Mouse (Mus musculus) hindbrain, postnatal 0 days (tissue): ENCODE results near the gene Sdhb. TPM values are rescaled to one million over a fixed set of nuclear protein-coding genes. Genes with fewer than 3 reads are reported as not detected.
A peak's percentile ranks its signal among the peaks of the same experiment; 100 is the strongest.

Source experiments
- ATAC-seq: fragments of 200-750 bp; cut with Nextera tagmentation; 2 replicates; pipeline ENCODE4 v1.8.0; 2017; ENCODE audit warnings: mild to moderate bottlenecking, moderate TSS enrichment, moderate library complexity
- DNase-seq: peaks from one replicate; pipeline ENCODE4 v3.0.0-alpha.2; 2015; ENCODE audit warnings: low spot score
- H3K27ac ChIP-seq: fragments of 300-500 bp; sonication (generic); 2 replicates; pipeline ENCODE4 v1.5.1; 2014; ENCODE audit warnings: mild to moderate bottlenecking
- H3K27me3 ChIP-seq: fragments of 300-500 bp; sonication (generic); 2 replicates; pipeline ENCODE4 v1.6.1; 2014; ENCODE audit warnings: low read length, mixed read lengths; ENCODE audit not compliant: insufficient read depth
- H3K36me3 ChIP-seq: fragments of 300-500 bp; sonication (generic); 2 replicates; pipeline ENCODE4 v1.6.1; 2014; ENCODE audit warnings: low read length, mixed read lengths; ENCODE audit not compliant: insufficient read depth
- H3K4me1 ChIP-seq: fragments of 300-500 bp; sonication (generic); 2 replicates; pipeline ENCODE4 v1.6.1; 2014; ENCODE audit warnings: antibody characterized with exemption, low read length, mixed read lengths; ENCODE audit not compliant: insufficient read depth
- H3K4me2 ChIP-seq: fragments of 300-500 bp; sonication (generic); 2 replicates; pipeline ENCODE4 v1.6.1; 2014; ENCODE audit warnings: low read depth, mild to moderate bottlenecking, low read length, moderate library complexity, mixed read lengths
- H3K4me3 ChIP-seq: fragments of 300-500 bp; sonication (generic); 2 replicates; pipeline ENCODE4 v1.5.1; 2014; ENCODE audit warnings: low read length
- H3K9ac ChIP-seq: fragments of 300-500 bp; sonication (generic); replicated peaks from 2 replicates; pipeline ENCODE4 v1.6.1; 2014; ENCODE audit warnings: mild to moderate bottlenecking, low read length, moderate library complexity, mixed read lengths
- H3K9me3 ChIP-seq: fragments of 300-500 bp; sonication (generic); 2 replicates; pipeline ENCODE4 v1.6.1; 2016; ENCODE audit warnings: low read length, mixed read lengths
- CTCF ChIP-seq: IDR thresholded peaks from 2 replicates; pipeline ENCODE4 v1.5.1; 2016; ENCODE audit warnings: antibody characterized with exemption, control low read depth, low read depth
- WGBS: fragments of 180-500 bp; shearing (Covaris S2); extraction: QIAGEN DNeasy Blood & Tissue Kit; methylation state at CpG from one replicate; pipeline ENCODE4 v1.1.7; 2014; 5-methylcytosine and 5-hydroxymethylcytosine counted together
- polyA plus RNA-seq: library from polyadenylated mRNA; unstranded; fragments of >200 nt; fragmentation: Nextera tagmentation; extraction: Ambion mirVana; gene quantifications from 2 replicates; pipeline ENCODE4 v1.2.1, GENCODE M21; 2015
- total RNA-seq: library from RNA; depleted of rRNA; stranded (reverse); fragments of >200 nt; gene quantifications from 2 replicates; pipeline ENCODE4 v1.2.3, GENCODE M21; 2014; rRNA removed

Sdhb gene
- total RNA-seq (176 and 217 TPM in 2 replicates), polyA plus RNA-seq (583 and 596 TPM in 2 replicates)

DNA sequence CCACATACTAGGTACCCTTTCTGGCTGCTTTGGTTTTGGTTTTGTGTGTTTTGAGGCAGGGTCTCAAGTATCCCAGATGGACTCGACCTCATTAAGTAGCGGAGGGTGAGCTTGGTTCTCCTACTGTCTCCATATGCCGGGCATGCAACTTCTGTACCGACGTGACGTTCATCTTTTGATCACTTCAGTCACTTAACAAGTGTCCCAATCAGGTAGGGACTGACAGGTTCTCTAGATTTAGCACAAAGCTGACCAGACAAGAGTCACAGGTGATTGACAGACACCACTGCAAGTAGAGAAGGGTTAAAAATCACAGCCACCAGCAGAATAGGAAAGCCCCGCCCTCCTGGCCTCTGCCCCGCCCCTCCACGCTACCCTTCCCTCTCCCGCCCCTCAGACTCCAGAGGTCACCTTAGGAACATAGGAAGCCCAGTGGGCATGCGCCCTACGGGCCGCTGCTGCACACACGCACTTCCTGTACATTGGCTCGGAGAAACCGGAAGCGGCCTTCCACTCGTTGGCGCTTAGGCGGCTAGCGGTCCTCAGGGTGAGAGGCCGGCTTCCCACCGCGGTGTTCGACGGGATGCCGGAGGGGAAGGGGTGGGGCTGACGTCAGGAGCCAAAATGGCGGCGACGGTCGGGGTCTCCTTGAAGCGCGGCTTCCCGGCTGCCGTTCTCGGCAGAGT, at the start of gene Sdhb:
Gene Sdhb (plus strand): TSS at position 423 of the 686 bp plus-strand sequence.
- H3K27ac ChIP-seq = peak within 1 kb of the TSS; percentile 95
- TF ChIP-seq CTCF = no peak
- no peaks in the 10 kb centered on the region for H3K27me3 ChIP-seq
- H3K4me1 ChIP-seq = peaks cover 18% of the 10 kb centered on the region
- H3K9me3 ChIP-seq = no peaks in the 10 kb centered on the region
- DNase-seq (peak; percentile 99), ATAC-seq (peak; percentile 95)
- no peaks in the 10 kb centered on the region for H3K36me3 ChIP-seq
- peak within 1 kb of the TSS; percentile 92 for H3K4me2 ChIP-seq
- H3K4me3 ChIP-seq = peak within 1 kb of the TSS; percentile 99
- peak within 1 kb of the TSS; percentile 98 for H3K9ac ChIP-seq
- 3% methylated on average over 36 of the region's 37 CpGs for WGBS

DNA sequence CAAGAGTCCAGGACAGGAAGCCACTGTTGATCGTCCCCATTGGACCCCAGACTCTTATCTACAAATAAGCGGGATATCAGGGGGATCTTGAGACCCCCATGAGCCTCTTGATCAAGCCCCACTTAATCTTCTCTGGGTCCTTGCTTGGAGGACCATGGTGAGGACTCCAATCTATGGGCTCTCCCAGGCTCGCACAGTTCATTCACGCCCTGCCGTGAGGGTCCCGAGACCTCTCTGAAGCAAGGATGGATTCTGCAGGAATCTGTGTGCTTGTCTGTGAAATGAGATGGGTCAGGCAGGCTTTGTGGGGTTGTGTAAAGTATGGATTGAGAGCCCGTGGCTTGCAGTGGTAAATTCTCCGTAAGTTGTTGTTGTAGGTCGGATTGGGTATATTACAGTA, 49.6 kb upstream of the Sdhb start:
- no peak for DNase-seq
- Histone ChIP-seq H3K4me1 (no peaks in the 10 kb centered on the region), H3K4me3 (no peak overlapping the region), H3K27me3 (no peaks in the 10 kb centered on the region), H3K36me3 (no peaks in the 10 kb centered on the region), H3K27ac (no peak overlapping the region), H3K4me2 (no peak overlapping the region), H3K9me3 (no peaks in the 10 kb centered on the region), H3K9ac (no peak overlapping the region)
- 93% methylated on average over 9 of the region's 9 CpGs for WGBS
- no peak for ATAC-seq
- no peak for TF ChIP-seq CTCF

DNA sequence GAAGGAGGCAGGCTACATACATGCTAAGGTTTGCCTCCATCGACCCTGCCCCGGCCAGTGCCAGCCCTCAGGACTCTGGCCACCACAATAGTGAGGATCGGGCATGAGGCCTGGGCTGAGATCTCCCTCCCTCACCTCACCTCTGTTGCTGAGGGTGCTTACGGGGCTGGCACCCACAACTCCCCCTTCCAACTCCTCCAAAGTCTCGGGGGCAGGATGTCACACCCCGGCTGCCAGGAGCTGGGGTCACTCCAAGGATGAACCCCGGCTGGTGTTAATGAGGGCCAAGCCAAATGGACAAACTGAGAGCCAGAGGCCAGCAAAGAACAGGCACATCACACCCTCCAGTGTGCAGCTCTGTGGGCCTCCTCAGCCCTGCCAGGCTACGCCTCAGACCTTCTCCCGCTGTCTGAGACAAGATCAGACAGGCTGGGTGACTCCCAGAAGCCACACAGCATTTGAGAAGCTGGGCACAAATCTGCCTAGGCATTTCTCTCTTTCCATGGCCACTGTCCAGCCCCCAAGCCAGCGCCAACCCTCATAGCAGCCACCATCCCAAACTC, 48.7 kb upstream of the Sdhb start:
- DNase-seq = no peak

DNA sequence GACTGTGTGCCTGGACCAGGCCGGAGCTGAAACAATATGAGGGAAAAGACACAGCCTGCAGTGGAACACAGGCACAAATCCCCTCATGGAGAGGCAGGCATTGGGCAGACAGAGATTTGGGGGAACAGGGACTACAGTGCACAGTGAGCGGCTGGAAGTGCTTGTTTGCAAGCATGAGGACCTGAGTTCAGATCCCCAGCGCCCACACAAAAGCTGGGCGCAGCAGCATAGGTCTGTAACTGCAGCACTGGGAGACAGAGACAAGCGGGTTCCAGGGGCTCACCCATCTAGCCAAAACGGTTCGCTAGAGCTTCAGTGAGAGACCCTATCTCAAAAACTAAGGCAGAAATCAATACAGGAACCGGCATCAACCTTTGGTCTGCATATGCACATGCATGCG, 47.4 kb upstream of the Sdhb start:
- no peaks in the 10 kb centered on the region for H3K27me3 ChIP-seq
- no peak overlapping the region for H3K4me2 ChIP-seq
- no peak for ATAC-seq
- H3K27ac ChIP-seq = no peak overlapping the region
- no peak overlapping the region for H3K9ac ChIP-seq
- TF ChIP-seq CTCF = no peak
- no peak for DNase-seq
- H3K4me3 ChIP-seq = no peak overlapping the region
- WGBS = 92% methylated on average over 9 of the region's 9 CpGs
- H3K9me3 ChIP-seq = no peaks in the 10 kb centered on the region
- H3K36me3 ChIP-seq = no peaks in the 10 kb centered on the region
- H3K4me1 ChIP-seq = no peaks in the 10 kb centered on the region

More for the DNA sequence above, 48.7 kb upstream of the Sdhb start:
- Histone ChIP-seq H3K9me3 (no peaks in the 10 kb centered on the region), H3K36me3 (no peaks in the 10 kb centered on the region), H3K27me3 (no peaks in the 10 kb centered on the region), H3K27ac (no peak overlapping the region), H3K4me2 (no peak overlapping the region), H3K4me3 (no peak overlapping the region), H3K4me1 (no peaks in the 10 kb centered on the region), H3K9ac (no peak overlapping the region)
- WGBS = 84% methylated on average over 10 of the region's 10 CpGs
- no peak for ATAC-seq
- no peak for TF ChIP-seq CTCF

DNA sequence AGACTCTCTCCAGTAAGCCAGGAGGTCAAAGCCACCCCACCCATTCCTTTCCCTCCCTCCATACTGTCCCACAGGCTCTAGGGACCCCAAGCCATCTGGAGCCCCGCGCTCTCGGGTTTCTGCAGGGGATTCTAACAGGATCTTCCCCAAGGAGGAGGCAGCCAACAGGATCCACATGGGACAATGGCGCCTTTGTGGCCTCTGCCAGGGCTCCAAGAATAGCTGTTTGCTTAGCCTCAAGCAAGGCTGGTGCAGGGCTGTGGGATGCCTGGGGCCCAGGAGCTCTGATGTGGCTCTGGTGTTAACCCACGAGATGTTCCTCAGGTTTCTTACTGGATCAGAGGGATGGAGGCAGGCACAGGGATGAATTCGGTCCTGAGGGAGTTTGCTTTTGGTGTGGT, 46.3 kb upstream of the Sdhb start:
- no peak for TF ChIP-seq CTCF
- Histone ChIP-seq H3K4me1 (no peaks in the 10 kb centered on the region), H3K27ac (peak overlapping the region; percentile 48), H3K4me3 (no peak overlapping the region), H3K4me2 (no peak overlapping the region), H3K9me3 (no peaks in the 10 kb centered on the region), H3K36me3 (no peaks in the 10 kb centered on the region), H3K27me3 (no peaks in the 10 kb centered on the region), H3K9ac (no peak overlapping the region)
- peak; percentile 56 for DNase-seq
- 36% methylated on average over 6 of the region's 6 CpGs for WGBS
- ATAC-seq = peak; percentile 80

DNA sequence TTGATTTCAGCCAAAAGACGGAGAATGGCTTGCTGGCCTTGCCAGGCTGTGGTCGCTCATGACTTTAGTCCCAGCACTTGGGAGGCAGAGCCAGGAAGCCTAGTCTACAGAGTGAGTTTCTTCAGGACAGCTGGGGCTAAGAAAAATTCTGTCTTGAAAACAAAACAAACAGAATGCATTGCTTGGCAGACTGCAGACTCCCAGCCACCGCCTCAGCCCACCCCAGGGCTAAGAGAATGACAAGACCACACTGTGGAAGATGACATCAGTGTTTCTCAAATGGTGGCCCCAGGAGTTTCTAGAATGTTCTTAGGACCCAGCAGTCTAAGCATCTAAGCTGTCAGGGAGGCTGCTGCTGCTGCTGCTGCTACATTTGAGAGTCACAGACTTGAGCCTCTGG, 45.8 kb upstream of the Sdhb start:
- no peak for DNase-seq

DNA sequence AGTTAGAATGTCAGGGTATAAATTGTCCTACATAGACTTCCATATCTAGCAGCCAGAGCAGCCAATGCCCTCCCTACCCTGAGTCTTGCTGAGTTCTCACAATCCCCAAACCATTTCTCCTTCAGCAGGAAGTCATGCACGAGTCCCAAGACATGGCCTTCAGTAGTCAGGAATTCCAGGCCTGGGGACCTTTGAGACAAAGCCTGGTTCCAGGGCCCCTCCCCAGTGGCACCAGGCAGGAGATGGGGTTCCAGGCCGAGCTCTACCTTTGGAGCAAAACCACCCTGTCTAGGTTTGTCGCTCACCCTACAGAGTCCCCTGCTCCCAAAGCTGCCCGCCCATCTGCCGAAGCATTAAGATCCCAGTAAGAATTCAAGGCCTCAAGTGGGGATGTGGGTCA, 44.7 kb upstream of the Sdhb start:
- WGBS = 96% methylated on average over 5 of the region's 5 CpGs

More for the DNA sequence above, 45.8 kb upstream of the Sdhb start:
- peak overlapping the region; percentile 48; the same call in 1 of the 2 replicates for H3K27ac ChIP-seq
- 0 out of 2 replicates have a peak, but pooled peaks have one; percentile 16 for ATAC-seq
- no peaks in the 10 kb centered on the region for H3K9me3 ChIP-seq
- no peaks in the 10 kb centered on the region for H3K36me3 ChIP-seq
- 56% methylated on average over 3 of the region's 3 CpGs for whole genome bisulfite sequencing
- H3K4me1 ChIP-seq = no peaks in the 10 kb centered on the region
- H3K9ac ChIP-seq = no peak overlapping the region
- no peak overlapping the region for H3K4me3 ChIP-seq
- H3K27me3 ChIP-seq = no peaks in the 10 kb centered on the region
- no peak overlapping the region for H3K4me2 ChIP-seq
- no peak for TF ChIP-seq CTCF

More for the DNA sequence above, 44.7 kb upstream of the Sdhb start:
- no peaks in the 10 kb centered on the region for H3K9me3 ChIP-seq
- H3K4me1 ChIP-seq = no peaks in the 10 kb centered on the region
- no peak overlapping the region for H3K9ac ChIP-seq
- ATAC-seq (no peak), DNase-seq (no peak)
- no peaks in the 10 kb centered on the region for H3K36me3 ChIP-seq
- no peaks in the 10 kb centered on the region for H3K27me3 ChIP-seq
- no peak for TF ChIP-seq CTCF
- H3K4me3 ChIP-seq = no peak overlapping the region
- no peak overlapping the region for H3K27ac ChIP-seq
- H3K4me2 ChIP-seq = no peak overlapping the region
